Mouse (Mus musculus) urinary bladder, postnatal 36 days (tissue): ENCODE measurements at regions not wholly inside any gene's neighbourhood (a gene's known extent, or its start where the extent isn't known, plus 50 kb on each side); places are given as distances from the start of the nearest gene placed in this dataset.
"Not testable (repeated sequence)": the region's sequence is repeated elsewhere in the genome, so short reads cannot be mapped to it uniquely, and the experiment has no call there.

Experiments used
- DNase-seq, 2 experiments: peaks; one replicate each; pipeline ENCODE4 v3.0.0; 2022; ENCODE audit warnings: low spot score in 2 of 2, mixed read lengths in 1 of 2

DNA sequence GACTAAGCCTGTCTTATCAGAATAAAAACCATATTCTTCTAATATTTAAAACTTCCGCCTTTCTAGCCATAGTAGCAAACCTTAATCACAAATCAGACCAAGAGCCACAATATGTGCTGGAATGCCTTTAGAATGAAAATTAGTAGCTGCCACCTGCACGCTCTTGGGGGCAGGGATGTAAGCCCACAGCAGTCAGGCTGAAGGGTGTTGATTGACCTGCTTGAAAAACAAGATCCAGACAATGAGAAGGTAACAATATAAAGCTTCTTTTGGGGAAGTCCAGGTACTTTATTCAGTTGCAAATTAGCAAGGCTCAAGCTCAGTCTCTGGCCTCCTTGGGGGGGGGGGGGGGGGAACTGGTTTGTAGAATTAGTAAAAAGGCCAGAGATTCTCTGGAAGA is 222.3 kb upstream of the Ell2 start:
- DNase-seq = not testable (repeated sequence)

DNA sequence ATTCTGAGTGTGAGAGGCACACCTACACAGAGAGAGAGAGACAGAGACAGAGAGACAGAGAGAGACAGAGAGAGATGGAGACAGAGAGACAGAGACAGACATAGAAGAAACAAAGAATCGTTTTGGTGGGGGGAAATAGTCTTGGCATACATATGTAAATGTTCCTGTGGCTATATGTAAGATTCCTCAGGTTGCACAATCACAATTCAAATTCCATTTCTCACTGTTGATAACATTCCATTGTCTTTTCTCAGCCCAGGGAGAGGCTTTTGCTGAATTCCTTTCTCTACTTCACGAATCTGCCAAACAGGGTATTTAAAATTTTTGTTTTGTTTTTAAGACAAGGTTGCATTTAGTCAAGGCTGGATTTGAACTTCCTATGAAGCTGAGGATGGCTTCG is 205.0 kb upstream of the Ell2 start:
- no peak for DNase-seq

- no peak for DNase-seq
Observed at GRCm38 (mm10) chr13:75503394-75503793, 203.2 kb upstream of the Ell2 start.

GRCm38 (mm10) chr13:75514315-75515020 is 192.1 kb upstream of the Ell2 start:
- DNase-seq = no peak

GRCm38 (mm10) chr13:75523293-75524278 is 183.0 kb upstream of the Ell2 start:
- DNase-seq = no peak

DNA sequence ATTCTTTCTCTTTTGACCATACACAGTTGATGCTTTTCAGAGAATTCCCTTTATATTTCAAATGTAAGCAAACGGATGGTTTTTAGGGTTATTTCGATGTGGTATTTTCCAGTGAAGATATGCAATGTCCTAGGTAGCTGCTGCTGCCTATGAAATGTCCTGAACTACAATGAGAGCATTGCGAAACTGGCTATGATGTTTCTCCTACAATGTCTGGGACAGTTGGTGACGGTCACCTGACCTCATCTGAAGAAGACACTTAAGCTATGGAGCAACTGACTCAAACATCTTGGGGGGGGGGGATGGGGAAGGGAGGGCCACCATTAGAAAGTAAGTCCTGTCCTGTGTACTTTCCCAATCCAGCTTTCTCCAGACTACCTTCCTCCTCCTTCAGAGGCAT is 182.1 kb upstream of the Ell2 start:
- DNase-seq = no peak

- DNase-seq = no peak
Observed at GRCm38 (mm10) chr13:75531566-75531965, 175.0 kb upstream of the Ell2 start.

GRCm38 (mm10) chr13:75541446-75541845 is 165.1 kb upstream of the Ell2 start:
- no peak for DNase-seq

DNA sequence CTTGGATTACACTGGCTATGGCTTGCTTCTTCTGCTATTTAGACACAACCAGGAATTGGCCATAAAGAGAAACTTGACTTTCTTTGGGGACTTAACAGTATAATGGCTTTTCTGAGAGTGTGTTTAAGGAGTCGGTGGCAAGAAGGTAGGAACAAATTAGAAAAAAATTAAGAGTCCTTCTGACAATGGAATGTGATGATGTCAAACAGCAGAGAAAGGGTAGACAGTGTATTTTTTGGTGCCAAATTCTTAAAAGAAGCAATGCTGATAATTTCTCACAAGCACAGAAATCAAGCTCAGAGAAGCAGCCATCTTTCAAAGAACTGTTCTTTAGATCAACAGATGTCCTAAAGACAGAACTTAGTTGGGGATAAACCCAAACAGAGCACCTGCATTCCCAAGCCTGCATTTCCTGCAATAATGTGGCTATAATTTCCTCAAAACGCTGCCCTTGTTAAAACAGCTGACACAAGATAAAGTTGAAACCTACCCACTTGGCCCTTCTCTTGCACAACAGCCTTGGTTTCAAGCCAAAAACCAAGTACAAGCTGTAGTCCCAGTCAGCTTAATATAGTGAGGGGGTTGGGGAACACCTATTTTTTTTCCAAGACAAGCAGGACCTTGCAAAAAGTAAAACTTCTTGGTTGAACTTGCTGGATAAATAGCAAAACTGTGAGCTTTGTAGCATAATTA is 164.2 kb upstream of the Ell2 start:
- DNase-seq = peak; percentile 3 to 52

GRCm38 (mm10) chr13:75542946-75543327 is 163.6 kb upstream of the Ell2 start:
- no peak for DNase-seq

GRCm38 (mm10) chr13:75543595-75543994 is 163.0 kb upstream of the Ell2 start:
- no peak for DNase-seq

DNA sequence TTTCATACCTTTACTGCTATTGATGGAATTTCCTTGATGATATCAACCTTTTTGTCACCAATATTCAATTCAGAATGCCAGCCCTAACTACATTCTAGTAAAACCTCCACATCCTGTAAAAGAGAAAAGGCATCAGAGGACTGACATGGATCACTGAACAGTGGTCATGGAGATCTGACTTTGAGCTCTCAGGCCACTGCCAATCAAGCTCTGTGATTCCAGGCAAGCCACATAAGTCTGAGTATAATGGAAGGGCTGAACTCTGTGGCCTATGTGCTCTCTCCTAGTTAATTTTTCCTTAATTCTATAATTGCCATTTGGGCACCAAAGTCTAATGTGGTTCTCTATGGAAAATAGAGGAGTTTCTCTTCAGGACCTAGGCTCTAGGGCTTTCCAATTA is 161.8 kb upstream of the Ell2 start:
- no peak for DNase-seq

- no peak for DNase-seq
Observed at GRCm38 (mm10) chr13:75547791-75548190, 158.8 kb upstream of the Ell2 start.

DNA sequence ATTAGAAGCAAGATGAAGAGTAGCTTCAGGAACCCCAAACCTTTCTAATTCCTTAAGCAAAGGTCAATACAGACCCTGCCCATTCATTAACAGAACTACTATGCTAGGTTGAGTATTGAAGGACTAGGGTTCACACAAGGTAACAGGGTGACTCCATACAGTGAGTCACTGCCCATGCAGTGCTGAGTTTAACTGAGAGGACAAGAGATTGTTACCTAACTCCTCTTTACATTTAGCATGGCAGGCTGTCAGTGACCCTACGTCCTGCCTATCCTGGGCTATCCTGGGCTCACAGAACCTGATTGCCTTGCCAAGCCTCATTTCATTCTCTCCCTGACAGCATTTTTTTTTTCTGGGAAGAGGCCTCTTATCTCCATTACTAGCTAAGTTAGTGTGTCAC is 127.6 kb upstream of the Ell2 start:
- no peak for DNase-seq

- DNase-seq = no peak
Observed at GRCm38 (mm10) chr13:75590836-75591235, 115.7 kb upstream of the Ell2 start.

GRCm38 (mm10) chr13:75596856-75597255 is 109.7 kb upstream of the Ell2 start:
- no peak for DNase-seq

DNA sequence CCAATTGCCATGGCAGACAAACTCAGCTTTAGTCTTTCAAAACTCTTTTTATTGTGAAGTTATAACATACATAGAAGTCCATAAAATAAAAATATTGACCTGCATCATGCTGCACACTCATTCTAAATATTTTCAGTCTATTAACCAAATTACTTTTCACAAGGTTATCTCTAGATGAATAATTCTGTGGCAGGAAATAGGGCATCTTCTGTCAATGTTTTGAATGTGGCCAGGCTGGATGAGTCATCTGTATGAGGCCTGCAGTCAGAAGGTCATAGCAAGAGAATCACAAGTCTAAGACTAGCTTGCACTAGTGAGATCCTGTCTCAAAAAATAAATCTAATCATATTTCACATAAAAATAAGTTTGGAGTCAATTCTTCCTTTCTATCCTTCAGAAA is 108.4 kb upstream of the Ell2 start:
- no peak for DNase-seq

- DNase-seq = no peak
Observed at GRCm38 (mm10) chr13:75598675-75599074, 107.9 kb upstream of the Ell2 start.

DNA sequence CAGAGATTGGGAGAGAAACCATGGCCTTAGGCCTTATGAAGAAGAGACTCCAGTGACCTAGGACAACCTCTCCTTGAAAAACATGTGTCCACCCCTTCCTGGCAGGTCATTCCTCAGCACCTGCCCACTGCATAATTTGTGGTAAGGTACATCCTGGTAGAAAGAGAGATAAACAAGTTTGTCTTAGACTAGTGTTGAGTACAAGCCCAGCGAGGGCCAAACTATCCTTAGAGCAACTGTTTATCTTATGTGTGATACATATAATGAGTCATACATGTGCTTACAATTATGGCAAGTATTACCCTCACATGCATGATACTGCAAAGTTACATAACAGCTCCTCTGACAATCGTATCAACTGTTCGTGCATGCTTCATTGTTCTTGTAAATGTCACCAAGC is 83.3 kb upstream of the Ell2 start:
- no peak for DNase-seq

DNA sequence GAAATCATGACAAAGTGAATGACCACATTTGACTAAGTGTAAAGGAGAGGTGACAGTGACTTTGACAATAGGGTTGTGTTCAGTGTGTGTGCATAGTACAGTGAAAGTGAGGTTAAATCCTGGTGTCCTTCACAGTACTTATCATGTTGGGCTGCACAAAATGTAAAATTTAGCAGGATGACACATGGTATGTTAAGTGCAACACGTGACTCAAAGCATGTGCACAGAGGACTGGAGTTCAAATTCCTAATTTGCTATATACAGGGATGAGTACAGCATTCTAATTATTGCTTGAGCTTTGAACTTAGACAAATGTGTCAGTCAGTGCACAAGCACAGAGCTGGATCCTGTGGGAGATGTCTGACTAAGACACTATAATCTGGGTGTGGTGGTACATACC is 79.2 kb upstream of the Ell2 start:
- DNase-seq = no peak

DNA sequence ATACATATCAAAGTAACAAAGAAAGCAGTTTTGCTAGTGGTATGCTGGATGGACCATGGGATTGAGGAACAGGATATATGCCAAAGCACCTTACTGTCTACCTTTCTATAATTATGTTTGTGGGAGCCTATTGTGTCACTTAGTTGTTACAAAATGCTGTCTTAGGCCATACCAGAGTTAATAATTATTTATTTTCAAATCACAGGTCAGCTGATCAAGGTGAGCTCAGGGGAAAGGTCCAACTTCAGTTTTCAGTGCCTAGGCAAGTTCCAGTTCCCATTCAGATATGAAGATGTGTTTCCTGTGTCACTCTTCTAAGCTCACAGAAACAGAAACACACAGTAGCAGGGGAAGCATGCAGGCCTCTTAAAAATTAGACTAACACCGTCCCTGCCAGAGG is 75.5 kb upstream of the Ell2 start:
- DNase-seq = no peak

DNA sequence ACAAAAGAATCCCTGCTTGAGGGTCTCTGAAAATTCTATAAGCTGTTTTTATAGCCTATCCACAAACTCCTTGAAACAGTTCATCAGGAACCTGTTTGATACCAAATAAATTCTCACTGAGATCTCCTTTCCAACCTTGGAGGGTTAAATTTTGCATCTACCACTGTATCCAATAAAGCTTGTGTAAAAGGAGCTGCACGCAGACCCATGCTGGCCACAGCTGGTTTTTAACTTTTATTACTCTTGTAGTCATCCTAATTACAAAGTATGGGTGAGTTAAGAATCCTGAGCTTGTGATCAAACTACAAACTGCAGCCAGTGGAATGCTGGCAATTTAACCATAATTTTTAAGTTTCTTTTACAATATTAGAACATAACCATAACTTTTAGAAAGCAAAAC is 59.0 kb upstream of the Ell2 start:
- no peak for DNase-seq
